Mouse (Mus musculus) brain, embryonic 14.5 days (tissue): Measurements from ENCODE around the gene Ndufs5.

Experiments used
- CTCF ChIP-seq: fragments of 200-500 bp; IDR thresholded peaks from 2 replicates; pipeline ENCODE4 v1.5.1; 2012; ENCODE audit warnings: inconsistent platforms, mild to moderate bottlenecking, moderate library complexity, borderline replicate concordance; ENCODE audit not compliant: insufficient read depth, insufficient read length; ENCODE audit errors: extremely low read depth
- POLR2A ChIP-seq: fragments of 200-500 bp; IDR thresholded peaks from 2 replicates; pipeline ENCODE4 v1.6.1; 2012; ENCODE audit warnings: mild to moderate bottlenecking, inconsistent platforms, borderline replicate concordance; ENCODE audit not compliant: poor library complexity, insufficient read depth, insufficient read length, severe bottlenecking; ENCODE audit errors: extremely low read depth

DNA sequence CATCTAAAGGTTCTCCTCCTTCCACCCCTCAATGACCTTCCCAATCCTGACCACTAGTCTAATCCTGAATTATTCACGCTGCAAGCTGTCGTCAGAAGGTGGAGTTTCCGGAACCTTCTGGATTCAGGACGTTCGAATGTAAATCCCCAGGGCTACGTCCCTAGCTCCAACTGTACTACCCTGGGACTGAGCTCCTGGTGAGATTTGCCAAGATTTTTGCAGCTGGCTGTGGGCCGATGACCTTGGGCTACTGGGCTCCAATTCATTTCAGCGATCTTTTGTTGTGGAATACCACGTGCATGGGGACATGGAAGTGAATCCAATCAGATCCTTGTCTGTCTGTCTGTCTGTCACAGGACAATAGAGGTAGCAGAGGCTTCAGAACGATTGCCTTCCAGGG, 27.7 kb downstream of the Ndufs5 start:
- no peak for TF ChIP-seq CTCF
- TF ChIP-seq POLR2A = no peak
